Mouse (Mus musculus): ENCODE data around the gene Olfr736. TPM values are rescaled to one million over a fixed set of nuclear protein-coding genes. Genes with fewer than 3 reads are reported as not detected.

Olfr736 gene
- not detected for polyA plus RNA-seq (2017; shearing (Covaris generic))

DNA sequence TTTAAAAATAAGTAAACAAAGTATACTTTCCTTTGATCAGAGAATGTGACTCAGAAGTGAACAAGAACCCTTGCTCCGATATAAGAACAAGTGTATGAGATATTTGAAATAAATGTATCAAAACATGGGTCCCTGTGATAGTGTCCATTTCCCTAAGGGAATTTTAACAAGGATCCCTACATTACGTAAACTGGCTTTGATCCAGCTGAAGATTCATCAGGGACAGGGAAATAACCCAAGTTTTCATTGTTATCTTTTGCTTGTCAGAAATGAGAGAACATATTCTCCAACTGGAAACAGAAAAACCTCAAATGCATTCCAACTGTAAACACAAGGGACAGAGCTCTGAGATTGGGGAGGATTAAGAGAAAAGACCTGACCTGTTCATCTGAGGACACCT, at the start of gene Olfr736:
Gene Olfr736, plus strand, starts transcription at position 301 of the 400 bp plus-strand sequence.

DNA sequence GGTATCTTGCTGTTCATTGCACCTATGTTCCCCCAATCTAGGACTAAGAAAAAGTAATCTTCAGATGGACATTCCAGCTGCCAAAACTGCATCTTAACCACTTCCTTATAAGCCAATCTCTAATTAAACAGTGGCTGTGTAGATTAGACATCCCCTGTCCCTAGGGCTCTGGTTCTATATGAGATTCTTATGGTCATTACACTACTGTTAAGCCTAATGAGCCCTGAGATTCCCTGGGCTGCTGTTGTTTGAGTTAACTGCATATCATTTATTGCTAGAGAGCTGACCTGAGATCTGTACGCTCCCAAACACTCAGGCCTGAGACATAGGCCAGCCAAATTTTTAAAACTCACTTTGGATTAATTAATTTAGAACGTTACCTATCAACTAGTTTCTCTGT, 32.2 kb upstream of the Olfr736 start, which contains the start of gene Olfr735:
Gene Olfr735, minus strand, starts transcription at position 77 of the 400 bp plus-strand sequence.

DNA sequence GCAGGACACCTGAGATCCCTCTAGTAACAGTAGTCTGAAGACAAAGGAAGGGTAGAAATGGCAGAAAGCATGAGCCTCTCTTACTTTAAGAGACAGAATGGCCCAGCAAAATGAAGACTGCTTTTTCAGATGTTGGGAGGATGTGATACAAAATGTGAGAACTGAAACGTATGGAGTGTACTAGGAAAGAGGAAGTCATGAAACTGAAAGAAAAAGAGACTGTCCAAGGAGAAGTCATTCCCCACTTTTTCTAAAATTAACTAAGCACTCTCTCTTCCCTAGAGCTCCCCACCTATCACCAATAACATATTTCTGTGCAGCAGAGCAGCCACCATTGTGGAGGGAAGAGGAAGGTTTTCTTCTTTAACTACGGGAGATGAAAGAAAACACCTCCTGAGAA, 23.4 kb upstream of the Olfr736 start, which contains the start of gene Tlr11:
Gene Tlr11, plus strand, starts transcription at position 322 of the 400 bp plus-strand sequence.

DNA sequence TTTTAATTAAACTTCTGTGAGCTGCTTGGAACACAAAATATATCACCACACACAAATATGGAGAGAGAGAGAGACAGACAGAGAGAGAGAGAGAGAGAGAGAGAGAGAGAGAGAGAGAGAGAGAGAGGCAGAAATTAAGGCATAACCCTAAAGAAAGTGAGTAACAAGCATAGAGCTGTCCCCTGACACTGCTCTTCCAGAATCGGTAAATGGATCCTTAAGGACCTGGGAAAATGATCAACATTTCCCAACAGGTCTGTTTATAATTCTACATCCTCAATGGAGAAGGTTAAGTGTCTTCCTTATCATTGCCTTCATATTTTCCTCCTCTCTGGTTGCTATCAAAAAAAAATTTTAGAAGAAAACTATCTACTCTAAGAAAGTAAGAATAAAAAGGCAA, 26.3 kb downstream of the Olfr736 start, which contains the start of gene Olfr738:
Gene Olfr738, plus strand, starts transcription at position 301 of the 400 bp plus-strand sequence.

DNA sequence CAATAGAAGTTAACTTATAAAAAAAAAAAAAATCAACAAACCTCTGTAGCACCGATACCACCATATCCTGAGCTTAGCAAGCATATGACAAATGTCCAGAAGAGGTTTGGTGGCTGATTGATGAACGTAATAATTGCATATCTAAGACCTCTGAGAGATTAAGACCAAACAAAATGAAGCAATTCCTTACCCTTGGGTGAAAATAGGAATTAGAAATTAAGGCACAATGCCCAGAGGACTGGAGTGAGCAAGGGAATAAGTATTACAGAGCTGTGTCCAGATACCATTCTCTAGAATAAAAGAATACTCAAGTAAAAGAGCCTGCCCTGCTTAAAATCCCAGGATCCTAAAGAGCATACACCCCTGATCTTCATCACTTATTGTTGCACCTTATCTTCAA, 37.4 kb downstream of the Olfr736 start, which contains the start of gene Olfr739:
Gene Olfr739, plus strand, starts transcription at position 301 of the 400 bp plus-strand sequence.

Other genes starting within 250 kb of the Olfr736 start
- not detected for gene Olfr728, start 238.5 kb upstream of the Olfr736 start, polyA plus RNA-seq (2017; shearing (Covaris generic))
- 0.30 TPM for gene Olfr729, start 228.3 kb upstream of the Olfr736 start, polyA plus RNA-seq (2017; shearing (Covaris generic))
- not detected for gene Olfr730, start 193.0 kb upstream of the Olfr736 start, polyA plus RNA-seq (2017; shearing (Covaris generic))
- gene Olfr731, start 139.3 kb upstream of the Olfr736 start, polyA plus RNA-seq (2017; shearing (Covaris generic)), result 0.06 TPM
- gene Olfr732, start 97.0 kb upstream of the Olfr736 start, polyA plus RNA-seq (2017; shearing (Covaris generic)), result not detected
- gene Olfr733, start 79.6 kb upstream of the Olfr736 start, polyA plus RNA-seq (2017; shearing (Covaris generic)), result not detected
- not detected for gene Olfr734, start 54.4 kb upstream of the Olfr736 start, polyA plus RNA-seq (2017; shearing (Covaris generic))
- gene Olfr735, start 32.3 kb upstream of the Olfr736 start, polyA plus RNA-seq (2017; shearing (Covaris generic)), result not detected
- gene Tlr11, start 23.2 kb upstream of the Olfr736 start, polyA plus RNA-seq (2017; shearing (Covaris generic)), result not detected
- not detected for gene Olfr738, start 26.4 kb downstream of the Olfr736 start, polyA plus RNA-seq (2017; shearing (Covaris generic))
- gene Olfr739, start 37.5 kb downstream of the Olfr736 start, polyA plus RNA-seq (2017; shearing (Covaris generic)), result not detected
- not detected for gene Olfr740, start 64.4 kb downstream of the Olfr736 start, polyA plus RNA-seq (2017; shearing (Covaris generic))
- gene Olfr741, start 91.6 kb downstream of the Olfr736 start, polyA plus RNA-seq (2017; shearing (Covaris generic)), result not detected
- gene Olfr742, start 122.4 kb downstream of the Olfr736 start, polyA plus RNA-seq (2017; shearing (Covaris generic)), result not detected
- not detected for gene Olfr743, start 140.7 kb downstream of the Olfr736 start, polyA plus RNA-seq (2017; shearing (Covaris generic))
- not detected for gene Olfr744, start 233.7 kb downstream of the Olfr736 start, polyA plus RNA-seq (2017; shearing (Covaris generic))

All from naive thymus-derived CD4-positive, alpha-beta T cell, adult 5 months (primary cell).